Mouse (Mus musculus) granulocyte monocyte progenitor cell, adult 5-6 weeks (primary cell): ENCODE data around the gene Sox5. TPM values are rescaled to one million over a fixed set of nuclear protein-coding genes. Genes with fewer than 3 reads are reported as not detected.

Source experiments
- ATAC-seq: replicated peaks from 2 replicates; pipeline ENCODE4 v1.8.0; 2016; ENCODE audit warnings: mild to moderate bottlenecking, moderate TSS enrichment, inconsistent platforms; ENCODE audit not compliant: poor library complexity, severe bottlenecking
- total RNA-seq, 2 experiments: library from RNA; stranded (forward) in 1 of 2; stranded (reverse) in 1 of 2; fragments of 200-712, 200-1000 nt in 1 of 2; fragments of >200 nt in 1 of 2; fragmentation: Nextera tagmentation in 1 of 2; gene quantifications; 2 replicates each; pipeline ENCODE4 v1.2.3; 2014 to 2017

The Sox5 gene
- total RNA-seq, 2 experiments from 2014 or later = not detected

DNA sequence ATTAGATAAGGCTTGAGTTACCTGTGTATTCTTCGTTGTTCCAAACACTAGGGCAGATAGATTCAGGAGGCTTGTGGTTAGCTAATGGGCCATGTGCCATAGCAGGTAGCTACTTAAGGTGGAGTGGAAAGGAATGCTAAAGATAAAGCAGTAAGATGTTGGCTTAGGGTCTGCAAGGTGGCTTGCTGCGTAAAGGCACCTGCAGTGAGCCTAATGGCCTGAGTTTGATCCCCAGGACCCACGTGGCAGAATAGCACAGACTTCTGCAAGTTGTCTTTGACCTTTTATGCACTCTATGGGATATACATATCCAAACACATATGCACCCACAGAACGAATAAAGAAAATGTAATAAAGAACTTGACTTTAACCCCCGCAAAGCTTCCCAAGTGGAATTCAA is 181.4 kb downstream of the Sox5 start:
- ATAC-seq = no peak

DNA sequence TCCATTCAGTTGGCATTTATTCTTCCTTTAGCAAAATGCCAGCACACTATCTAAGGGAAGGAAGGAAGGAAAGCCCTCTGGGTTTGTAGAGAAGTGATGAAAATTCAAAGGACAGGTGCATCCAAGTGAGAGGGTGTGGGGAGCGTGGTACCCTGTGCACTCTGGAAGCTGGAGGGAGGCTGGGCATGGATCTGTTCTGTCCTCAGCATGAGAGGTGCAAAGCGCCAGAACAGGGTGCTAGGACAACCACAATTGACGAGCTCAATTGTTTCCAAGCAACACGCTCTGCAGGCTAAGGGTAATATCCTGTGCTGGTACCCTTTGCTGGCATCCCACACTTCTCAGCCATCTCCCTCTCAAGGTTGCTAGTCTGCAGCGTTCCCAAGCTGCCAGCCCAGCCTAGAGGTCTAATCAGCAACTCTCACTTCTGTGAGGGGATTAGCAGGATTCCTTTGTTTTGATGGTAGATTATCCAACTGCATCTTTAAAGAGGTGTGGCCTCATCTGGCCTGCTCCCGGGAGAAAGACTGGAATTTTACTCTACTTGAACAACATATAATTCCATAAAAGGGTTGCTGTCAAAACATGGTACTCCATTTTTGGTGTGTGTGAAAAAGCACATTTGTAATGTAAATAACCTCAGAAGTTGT is 183.3 kb downstream of the Sox5 start:
- no peak for ATAC-seq

DNA sequence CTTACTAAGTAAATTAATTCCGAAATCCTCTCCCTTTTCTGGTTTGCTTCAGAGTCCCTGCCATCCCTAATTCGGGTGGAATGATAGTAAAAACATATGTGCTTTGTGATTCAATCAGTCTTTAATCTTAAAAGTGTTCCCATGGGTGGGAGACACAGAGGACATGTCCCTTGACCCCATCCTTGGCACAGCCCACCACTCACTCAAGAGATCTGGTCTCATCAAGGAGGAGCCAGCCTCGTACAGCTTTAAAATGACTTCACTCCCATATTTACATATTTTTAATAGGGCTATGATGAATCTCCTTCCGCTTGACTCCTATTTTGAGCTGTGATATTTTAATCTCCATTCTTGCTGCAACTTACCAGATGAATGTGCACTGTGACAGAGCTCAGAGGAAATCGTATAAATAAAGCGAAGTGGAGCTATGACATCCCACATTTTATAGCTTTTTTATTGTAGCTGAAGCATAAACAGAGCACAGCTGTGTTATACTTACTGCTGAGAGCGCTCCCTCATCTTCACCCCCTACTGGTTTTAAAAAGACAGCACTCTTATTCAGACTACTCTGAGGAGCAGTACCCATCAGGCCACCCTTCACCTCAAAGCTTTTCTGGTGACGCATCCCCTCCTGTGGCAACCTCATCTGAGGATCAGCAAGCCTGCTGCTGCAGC is 185.1 kb downstream of the Sox5 start:
- no peak for ATAC-seq

DNA sequence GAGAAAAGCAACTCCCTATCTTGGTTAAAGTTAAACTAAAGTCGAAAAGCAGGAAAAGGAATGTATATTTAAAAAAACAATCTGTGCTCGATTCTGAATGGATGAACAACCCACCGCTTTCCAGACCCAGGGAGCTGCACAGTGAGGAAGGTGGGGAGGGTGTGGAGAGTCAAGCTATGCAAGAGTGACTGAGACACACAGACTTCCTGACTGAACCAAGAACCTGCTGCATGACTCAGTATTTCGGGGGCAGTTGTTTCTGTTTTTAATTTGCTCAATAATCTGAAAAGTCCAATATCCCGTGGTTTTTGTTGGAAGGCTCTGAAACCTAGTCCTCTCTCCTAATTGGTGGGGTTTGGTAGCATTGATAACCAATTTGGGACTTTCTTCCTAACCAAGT is 196.9 kb downstream of the Sox5 start:
- ATAC-seq = peak; percentile 63

DNA sequence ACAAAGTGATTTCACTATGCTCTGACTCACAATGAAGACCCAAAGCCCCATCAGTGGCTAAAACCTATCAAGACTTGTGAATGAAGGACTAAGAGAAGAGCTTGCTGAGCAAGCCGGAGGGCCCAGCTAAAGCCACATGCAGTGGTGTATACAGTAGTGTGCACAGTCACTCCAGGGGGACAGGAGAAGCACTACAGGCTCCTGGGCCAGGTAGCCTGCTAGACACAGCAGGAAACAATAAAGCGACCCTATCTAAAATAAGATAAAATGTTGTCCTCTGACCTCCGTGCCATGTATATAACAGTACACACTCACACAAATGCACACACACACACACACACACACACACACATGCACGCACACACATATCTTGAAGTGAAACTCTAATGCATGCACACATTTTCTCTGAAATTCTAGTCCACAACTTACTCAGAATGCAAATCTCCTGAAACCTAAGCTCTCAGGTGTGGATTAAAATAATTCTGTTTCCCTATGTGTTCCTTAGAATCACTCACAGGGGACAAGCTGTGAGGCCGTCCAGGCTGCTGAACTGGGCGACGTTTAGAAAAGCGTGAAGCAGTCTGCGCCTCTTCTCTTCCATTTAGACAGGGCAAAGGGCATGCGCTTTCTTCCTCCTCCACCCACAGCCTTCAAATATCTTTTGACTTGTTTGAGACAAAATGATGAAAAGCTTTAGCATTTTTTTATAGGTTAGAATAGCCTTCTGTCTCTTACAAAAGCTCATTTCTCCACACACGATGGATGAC is 197.5 kb downstream of the Sox5 start:
- ATAC-seq = no peak

DNA sequence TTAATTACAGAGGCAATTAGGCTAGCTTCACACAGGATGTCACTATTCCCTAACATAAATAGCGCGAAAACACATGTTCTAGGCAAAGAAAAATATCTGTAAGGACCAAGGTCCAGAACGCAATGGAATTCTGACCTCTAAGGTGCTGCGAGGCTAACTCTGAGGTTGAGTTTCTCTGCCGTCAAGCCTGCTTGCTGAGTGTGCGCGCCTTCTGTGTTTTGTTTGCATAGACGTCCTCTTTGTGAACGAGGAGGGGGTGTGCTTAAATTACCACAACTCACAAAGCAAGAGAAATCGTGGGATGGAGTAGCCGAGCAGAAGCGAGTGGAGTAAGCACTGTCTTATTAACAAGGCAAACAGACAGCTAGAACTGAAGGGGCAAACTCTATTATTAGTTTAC is 202.5 kb downstream of the Sox5 start:
- no peak for ATAC-seq

DNA sequence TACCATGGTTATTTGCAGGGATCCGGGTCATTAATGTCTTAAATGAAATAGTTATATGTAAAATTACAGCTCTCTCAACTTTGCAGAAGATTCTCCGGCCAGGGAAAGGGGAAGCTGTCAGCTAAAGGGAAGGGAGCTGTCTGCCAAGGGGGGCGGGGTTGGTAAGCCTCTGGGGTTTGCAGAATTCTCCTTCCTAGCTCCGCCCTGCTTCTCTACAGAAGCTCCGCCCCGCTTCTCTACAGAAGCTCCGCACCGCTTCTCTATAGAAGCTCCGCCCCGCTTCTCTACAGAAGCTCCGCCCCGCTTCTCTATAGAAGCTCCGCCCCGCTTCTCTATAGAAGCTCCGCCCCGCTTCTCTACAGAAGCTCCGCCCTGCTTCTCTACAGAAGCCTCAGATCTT is 210.9 kb downstream of the Sox5 start:
- ATAC-seq = peak; percentile 94

DNA sequence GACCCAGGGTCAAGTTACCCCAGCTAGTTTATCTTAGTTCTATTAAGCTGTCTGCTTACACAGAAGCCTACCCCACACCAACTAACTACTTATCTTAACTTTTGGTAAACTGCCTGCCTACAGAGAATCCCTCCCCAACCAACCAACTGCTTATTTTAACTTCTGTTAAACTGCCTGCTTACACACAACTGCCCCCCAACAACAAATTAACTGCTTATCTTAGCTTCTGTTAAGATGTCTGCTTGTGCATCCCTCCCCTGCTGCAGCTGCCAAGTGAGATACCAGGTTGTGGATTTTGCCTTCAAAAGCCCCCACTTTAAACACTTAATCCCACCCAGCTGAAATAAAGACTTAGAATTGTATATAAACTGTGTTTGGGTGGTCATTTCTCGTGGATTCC is 215.9 kb downstream of the Sox5 start:
- no peak for ATAC-seq

DNA sequence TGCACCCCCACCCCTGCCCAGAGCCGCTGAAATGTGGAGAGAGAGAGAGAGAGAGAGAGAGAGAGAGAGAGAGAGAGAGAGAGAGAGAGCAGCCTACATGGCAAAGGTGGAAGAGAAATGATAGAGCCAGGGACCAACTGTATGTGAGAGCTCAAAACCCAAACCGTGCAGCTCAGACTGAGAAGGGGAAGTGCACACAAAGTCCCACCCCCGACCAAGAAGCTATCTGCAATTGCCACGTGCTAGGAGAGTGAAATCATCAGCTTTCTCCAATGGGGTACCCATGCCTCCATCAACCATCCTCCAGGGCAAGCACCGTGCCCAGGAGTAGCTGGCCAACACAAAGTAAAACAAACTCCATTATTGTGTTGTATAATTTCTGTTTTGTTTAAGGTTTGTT is 220.1 kb downstream of the Sox5 start:
- ATAC-seq = peak; percentile 71

DNA sequence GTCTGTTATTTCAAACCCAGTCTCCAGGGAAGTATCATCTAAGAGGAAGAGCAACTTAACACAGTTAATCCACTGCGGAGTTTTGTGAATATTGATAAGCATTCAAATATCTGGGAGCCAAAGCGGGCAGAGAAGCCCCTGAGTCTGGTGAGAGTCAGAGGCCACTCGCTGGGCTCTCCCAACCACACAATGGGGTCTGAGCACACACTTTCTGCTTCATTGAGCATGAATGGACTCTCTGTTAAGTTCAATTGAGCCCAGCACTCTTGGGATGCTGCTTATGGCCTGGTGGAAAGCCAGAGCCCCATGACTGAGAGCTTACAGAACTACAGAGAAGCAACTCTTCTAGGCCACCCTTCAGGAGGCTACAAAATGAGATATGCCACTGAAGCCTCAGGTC is 221.6 kb downstream of the Sox5 start:
- ATAC-seq = no peak

DNA sequence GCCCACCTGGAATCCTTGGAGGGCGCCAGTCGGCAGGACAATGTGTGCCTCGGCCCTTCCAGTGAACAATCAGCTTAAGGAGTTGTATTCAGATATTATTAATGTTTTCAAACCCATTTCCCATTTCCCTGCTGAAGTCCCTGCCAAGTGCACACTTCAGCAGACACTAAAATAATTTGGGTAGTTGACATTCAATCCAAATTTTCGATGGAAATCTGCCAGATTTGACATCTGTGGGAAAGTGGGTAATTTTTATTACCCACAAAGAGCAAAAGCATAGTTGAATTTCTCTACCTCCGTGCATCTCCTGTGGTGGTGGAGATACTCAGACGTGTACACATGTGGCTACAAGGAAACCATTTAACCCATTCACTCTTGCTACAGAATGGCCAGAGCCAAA is 228.3 kb downstream of the Sox5 start:
- ATAC-seq = no peak

DNA sequence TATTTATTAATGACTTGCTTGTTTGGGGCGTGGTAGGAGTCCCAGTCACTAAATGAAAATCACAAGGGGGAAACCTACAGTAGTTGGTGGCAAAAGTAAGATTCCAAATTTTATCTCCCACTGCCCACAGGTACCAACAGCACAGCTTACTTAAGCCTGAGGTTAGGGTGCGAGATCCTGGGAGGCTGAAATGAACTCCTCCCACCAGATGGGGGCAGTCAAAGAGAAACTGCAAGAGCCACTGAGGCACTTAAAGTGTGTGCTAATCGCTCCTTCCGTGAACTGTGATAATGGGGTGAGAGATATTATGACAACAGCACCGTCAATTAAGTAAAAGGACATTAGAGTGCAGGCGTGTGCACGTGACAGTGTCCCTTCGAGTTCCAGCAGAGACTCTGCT is 232.8 kb downstream of the Sox5 start:
- ATAC-seq = no peak

DNA sequence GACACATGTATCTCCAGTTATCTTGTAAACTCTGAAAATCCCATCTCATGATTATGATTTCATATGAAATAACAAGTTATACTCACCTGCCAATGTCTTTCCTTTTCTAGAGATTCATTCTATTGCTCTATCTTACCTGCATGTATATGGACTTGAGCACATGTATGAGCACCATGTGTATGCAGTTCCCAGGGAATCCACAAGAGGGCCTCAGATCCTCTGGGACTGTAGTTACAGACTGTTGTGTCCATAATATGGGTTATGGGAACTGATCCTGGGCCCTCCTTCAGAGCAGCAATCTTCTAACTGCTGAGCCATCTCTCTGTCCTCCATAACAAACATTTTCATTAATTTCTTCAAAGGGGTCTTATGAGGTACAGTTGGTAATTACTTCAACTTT is 234.6 kb downstream of the Sox5 start:
- no peak for ATAC-seq

DNA sequence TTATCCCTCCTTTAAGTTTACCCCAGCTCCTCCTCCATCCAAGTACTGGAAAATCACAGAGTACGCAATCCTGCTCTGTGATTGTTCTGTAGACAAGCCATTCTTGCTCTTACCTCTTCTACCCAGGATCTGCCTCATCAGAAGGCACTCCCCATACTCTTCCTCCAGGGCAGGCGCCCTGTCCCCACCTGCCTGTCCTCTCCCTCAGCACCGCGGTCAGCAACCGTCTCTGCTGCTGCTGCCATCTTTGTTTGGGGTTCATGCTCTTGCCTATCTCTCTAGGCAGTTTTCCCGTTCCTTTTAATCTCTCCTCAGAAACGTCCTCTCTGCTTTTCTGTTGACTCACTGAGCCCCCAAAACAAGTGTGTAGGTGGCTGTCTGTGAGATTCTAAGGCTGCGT is 236.2 kb downstream of the Sox5 start:
- no peak for ATAC-seq

DNA sequence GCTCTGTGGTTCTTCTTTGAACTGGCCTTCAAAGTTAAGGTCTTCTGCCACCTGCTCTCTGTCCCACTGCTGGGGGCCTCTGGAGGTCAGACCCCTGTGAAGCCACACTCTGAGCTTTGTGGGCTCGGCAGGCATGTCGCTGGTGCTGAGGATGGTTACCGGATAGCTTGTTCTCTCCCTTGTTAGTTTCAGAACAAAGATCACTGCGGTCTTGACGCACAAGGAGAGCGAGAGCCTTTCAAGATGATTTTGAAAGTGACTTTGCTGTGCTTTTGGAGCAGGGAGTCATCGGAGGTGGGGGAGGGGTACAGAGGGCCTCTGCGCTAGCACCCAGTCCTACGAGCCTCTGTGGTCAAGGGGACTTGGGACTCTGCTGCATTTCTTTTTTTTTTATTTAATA is 240.5 kb downstream of the Sox5 start:
- ATAC-seq = no peak

DNA sequence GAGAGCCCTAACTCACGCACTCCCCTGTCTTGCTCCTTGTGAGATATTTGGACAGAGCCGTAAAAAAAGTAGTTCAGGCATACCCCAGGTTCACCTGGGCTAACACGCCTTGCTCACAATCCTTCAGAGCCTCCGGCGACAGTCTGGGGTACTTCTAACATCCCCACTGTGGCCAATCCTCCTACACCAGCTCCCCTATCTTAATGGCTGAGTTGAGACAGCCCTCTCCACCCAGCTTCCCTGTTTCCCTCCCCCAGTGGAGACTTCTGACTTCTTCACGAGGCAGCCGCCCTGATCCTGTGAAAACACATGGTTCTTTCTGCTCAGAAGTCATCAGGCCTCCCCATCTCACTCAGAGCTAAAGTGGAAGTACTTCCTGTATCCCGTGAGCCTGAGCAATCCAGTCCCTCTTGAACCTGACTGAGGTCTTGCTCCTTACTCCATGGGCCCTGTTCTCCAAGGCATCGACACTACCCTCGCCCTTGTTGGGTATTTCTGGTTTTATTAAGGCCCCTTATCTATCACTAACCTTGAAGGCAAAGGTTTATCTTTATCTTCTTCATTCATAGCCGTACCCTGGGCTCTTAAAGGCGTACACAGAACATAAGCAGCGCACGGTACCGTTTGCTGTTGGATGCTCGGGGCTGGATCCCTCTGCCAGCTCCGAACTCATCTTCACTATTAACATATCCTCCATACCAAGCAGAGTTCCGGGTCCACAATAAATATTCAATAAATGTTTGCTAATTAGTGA is 242.2 kb downstream of the Sox5 start:
- ATAC-seq = no peak

DNA sequence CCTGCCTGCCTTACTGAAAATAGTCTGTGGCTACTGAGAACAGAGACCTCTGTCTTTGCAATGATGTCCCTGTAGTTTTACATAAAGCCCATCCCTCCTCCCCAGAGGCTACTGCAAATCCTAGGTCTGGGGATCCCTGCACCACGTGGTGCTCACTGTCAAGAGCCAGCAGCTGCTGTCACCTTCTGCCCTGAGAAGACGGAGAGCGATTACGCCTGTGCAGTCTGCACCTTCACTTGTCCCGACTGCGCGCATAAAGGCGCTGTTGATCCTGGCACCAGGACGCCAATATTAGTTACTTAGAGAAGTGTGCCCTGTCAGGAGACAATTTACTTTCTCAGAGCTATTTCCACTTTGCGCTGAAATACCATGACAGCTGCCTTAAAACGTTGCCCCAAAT is 258.3 kb downstream of the Sox5 start:
- no peak for ATAC-seq

DNA sequence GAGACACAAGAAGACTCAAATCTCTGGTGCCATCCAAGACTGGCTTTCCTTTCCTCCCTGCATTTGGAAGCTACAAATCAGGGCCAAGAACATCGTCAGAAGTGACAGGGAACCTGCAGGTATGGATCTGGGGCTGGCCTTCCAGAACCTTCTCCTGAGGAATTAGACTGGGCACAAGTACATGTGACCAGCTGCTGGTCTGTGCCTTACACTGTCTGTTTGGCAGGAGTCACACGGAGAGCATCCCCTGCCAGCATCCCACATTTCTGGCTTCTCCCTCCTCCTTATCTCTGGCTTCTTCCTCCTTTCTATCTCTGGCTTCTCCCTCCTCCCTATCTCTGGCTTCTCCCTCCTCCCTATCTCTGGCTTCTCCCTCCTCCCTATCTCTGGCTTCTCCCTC is 263.0 kb downstream of the Sox5 start:
- ATAC-seq = no peak

DNA sequence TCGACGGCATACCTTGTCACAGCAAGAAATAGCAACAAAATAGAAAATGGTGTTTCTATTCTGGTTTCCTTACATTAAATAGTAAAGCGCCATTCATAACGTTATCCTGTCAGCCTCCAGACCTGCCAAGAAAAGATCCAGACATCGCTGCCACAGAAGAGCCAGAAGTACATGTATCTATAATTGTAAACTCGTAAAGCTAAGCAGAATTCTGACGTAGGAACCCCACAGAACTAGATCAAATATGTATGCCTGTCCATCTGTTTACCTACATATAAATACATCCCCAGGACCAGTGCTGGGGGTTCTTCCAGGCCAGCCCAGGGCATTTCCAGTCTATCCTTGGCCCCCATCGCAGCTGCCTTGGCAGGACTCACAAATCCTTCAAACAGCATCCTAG is 265.9 kb downstream of the Sox5 start:
- ATAC-seq = no peak

DNA sequence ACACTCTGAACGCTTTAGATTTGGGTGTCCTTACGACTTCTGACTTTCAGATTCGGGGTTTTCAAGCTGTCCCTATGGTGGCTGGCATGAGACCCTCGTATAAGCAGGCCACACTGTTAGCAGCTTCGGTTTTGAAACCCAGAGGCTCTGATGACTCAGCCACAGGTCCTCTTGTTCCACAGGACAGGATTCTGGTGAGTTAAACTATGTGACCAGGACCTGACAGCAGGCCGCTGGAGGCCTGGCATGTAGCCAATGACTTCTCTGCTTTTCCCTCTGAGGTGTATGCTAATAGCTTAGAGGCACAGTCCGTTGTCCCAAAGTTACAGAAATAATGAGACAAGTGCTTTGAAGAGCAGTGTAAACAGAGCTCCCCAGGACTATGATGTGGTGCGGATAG is 268.0 kb downstream of the Sox5 start:
- ATAC-seq = no peak

DNA sequence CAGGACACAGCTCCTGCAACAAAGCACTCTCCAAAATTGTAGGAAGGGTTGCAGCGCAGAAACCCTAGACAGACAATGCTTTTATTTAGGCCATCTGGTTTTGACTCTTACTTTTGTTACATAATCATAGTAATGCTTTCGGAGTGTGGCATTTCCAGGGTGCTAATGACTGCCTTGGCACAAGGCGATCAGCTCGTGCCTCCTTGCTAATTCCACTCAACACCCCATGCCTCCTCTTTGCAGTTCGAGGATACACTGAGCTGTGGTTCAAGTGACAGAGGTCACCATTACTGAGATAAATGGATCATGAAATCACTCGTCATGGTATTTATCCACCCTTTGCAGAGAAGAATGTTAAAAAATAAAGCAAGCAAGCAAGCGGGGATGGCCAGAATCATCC is 269.9 kb downstream of the Sox5 start:
- ATAC-seq = no peak
